Mouse (Mus musculus): ENCODE measurements around the gene Vmn2r94.

Gene Vmn2r94

GRCm38 (mm10) chr17:18277656-18278055 lies at the start of gene Vmn2r94:
Vmn2r94 (minus strand) TSS chr17:18277756.
- no peak for DNase-seq (ENCODE audit: low spot score in 2 of 2)

GRCm38 (mm10) chr17:18323031-18323430 lies 45.5 kb upstream of the Vmn2r94 start:
- DNase-seq (ENCODE audit: low spot score in 2 of 2) = no peak

- DNase-seq (ENCODE audit: low spot score in 2 of 2) = no peak
Measured at GRCm38 (mm10) chr17:18297799-18298198, 20.2 kb upstream of the Vmn2r94 start, which contains the start of gene Vmn2r93. Vmn2r93 (plus strand) TSS chr17:18298099.

GRCm38 (mm10) chr17:18236931-18237330 lies 40.6 kb downstream of the Vmn2r94 start:
- DNase-seq (ENCODE audit: low spot score in 2 of 2) = no peak

GRCm38 (mm10) chr17:18231996-18232395 lies 45.6 kb downstream of the Vmn2r94 start:
- no peak for DNase-seq (ENCODE audit: low spot score in 2 of 2)

- no peak for DNase-seq (ENCODE audit: low spot score in 2 of 2)
Measured at GRCm38 (mm10) chr17:18221300-18221699, 56.3 kb downstream of the Vmn2r94 start.
